Comparison of ENCODE assay signal across 27 mouse cellular contexts in genomic region chr4:107749045-107749444, GRCm38 (mm10). TPM values are rescaled to one million over a fixed set of nuclear protein-coding genes. Genes with fewer than 3 reads are reported as not detected.
DNase-seq lines count a peak whose midpoint lies in the region; ATAC-seq and TF ChIP-seq lines count a peak whose summit lies in the region.
"Had no signal": no experiment of that assay in that cellular context is flagged by ENCODE, and none has a peak within 500 bp of the region (broad histone marks: within the 10 kb centered on the region; RNA-seq: fewer than 3 reads in every experiment).

No protein-coding gene starts in this region.

- no peak overlapping the region for H3K4me2 ChIP-seq in forebrain, embryonic 16.5 days (ENCODE audit: low read length)
- no peak overlapping the region for H3K4me2 ChIP-seq in forebrain, embryonic 13.5 days
- no peak overlapping the region for H3K4me2 ChIP-seq in hindbrain, embryonic 16.5 days (ENCODE audit: low read length)
- H3K4me2 ChIP-seq in hindbrain, embryonic 11.5 days (replicated peaks; ENCODE audit: low read depth, low read length) = no peak overlapping the region
- H3K4me2 ChIP-seq in lung, postnatal 0 days (replicated peaks; ENCODE audit: low read depth, low read length) = no peak overlapping the region
- no peak overlapping the region for H3K4me2 ChIP-seq in neural tube, embryonic 15.5 days
- H3K4me2 ChIP-seq: embryonic facial prominence, embryonic 12.5 days; embryonic facial prominence, embryonic 15.5 days; intestine, embryonic 15.5 days had no signal

- H3K4me3 ChIP-seq in forebrain, embryonic 16.5 days (replicated peaks; ENCODE audit: low read length) = no peak overlapping the region
- H3K4me3 ChIP-seq in forebrain, embryonic 13.5 days = no peak overlapping the region
- H3K4me3 ChIP-seq in hindbrain, embryonic 16.5 days (ENCODE audit: low read length) = no peak overlapping the region
- H3K4me3 ChIP-seq in hindbrain, embryonic 11.5 days (ENCODE audit: low read depth, low read length) = no peak overlapping the region
- no peak overlapping the region for H3K4me3 ChIP-seq in lung, postnatal 0 days (ENCODE audit: low read depth, low read length)
- H3K4me3 ChIP-seq in neural tube, embryonic 15.5 days (replicated peaks) = no peak overlapping the region
- H3K4me3 ChIP-seq: embryonic facial prominence, embryonic 12.5 days; embryonic facial prominence, embryonic 15.5 days; heart, embryonic 13.5 days; intestine, embryonic 15.5 days had no signal

- 56% methylated on average over 8 of the region's 8 CpGs for WGBS in forebrain, embryonic 16.5 days
- WGBS in forebrain, embryonic 13.5 days = 80% methylated on average over 8 of the region's 8 CpGs
- WGBS in hindbrain, embryonic 16.5 days = 65% methylated on average over 8 of the region's 8 CpGs
- 86% methylated on average over 8 of the region's 8 CpGs for WGBS in hindbrain, embryonic 11.5 days
- 73% methylated on average over 8 of the region's 8 CpGs for WGBS in lung, postnatal 0 days
- WGBS in neural tube, embryonic 15.5 days = 63% methylated on average over 8 of the region's 8 CpGs

- no peak for DNase-seq in hindbrain, embryonic 11.5 days (ENCODE audit: low spot score)
- peak; percentile 19 for DNase-seq in lung, postnatal 0 days (ENCODE audit: low spot score)
- no peak for DNase-seq in lung, postnatal 14 days
- no peak for DNase-seq in neural tube, embryonic 10.5 days (ENCODE audit: extremely low spot score, low spot score)
- DNase-seq: adrenal gland, postnatal 10 days; adrenal gland, postnatal 36 days; B cell, adult 2 months; cerebellum, adult 11 months; cerebellum, adult 2 months; cerebellum, adult 9-11 months; cerebellum, postnatal 25 days; gastrocnemius, postnatal 25 days; heart, adult 18-20 months; heart, postnatal 14 days; heart, postnatal 4 days; kidney, adult 11 months had no signal

- TF ChIP-seq CTCF in lung, postnatal 0 days (IDR thresholded peaks at IDR 0.05) = no peak

- ATAC-seq in forebrain, embryonic 16.5 days = peak; percentile 27; the same call in 1 of the 2 replicates
- no peak for ATAC-seq in forebrain, embryonic 13.5 days
- ATAC-seq in hindbrain, embryonic 16.5 days = peak; percentile 35; the same call in 1 of the 2 replicates
- ATAC-seq in hindbrain, embryonic 11.5 days (ENCODE audit: low FRiP score) = no peak
- ATAC-seq in lung, postnatal 0 days = peak; percentile 30; the same call in 1 of the 2 replicates
- peak; percentile 7; the same call in 1 of the 2 replicates for ATAC-seq in neural tube, embryonic 15.5 days (ENCODE audit: low FRiP score)
- ATAC-seq: intestine, embryonic 15.5 days; Patski had no signal

- H3K4me1 ChIP-seq in forebrain, embryonic 16.5 days (replicated peaks; ENCODE audit: control insufficient read depth, insufficient read depth, low read length) = peaks cover 19% of the 10 kb centered on the region
- peaks cover 20% of the 10 kb centered on the region for H3K4me1 ChIP-seq in forebrain, embryonic 13.5 days
- peaks cover 13% of the 10 kb centered on the region for H3K4me1 ChIP-seq in hindbrain, embryonic 16.5 days (ENCODE audit: control insufficient read depth, insufficient read depth, low read depth, low read length)
- H3K4me1 ChIP-seq in hindbrain, embryonic 11.5 days (replicated peaks; ENCODE audit: control insufficient read depth, insufficient read depth, low read length) = no peaks in the 10 kb centered on the region; the same call in 1 of the 2 replicates
- no peaks in the 10 kb centered on the region for H3K4me1 ChIP-seq in lung, postnatal 0 days (ENCODE audit: insufficient read depth, low read depth, low read length)
- peaks cover 34% of the 10 kb centered on the region for H3K4me1 ChIP-seq in neural tube, embryonic 15.5 days
- H3K4me1 ChIP-seq: embryonic facial prominence, embryonic 12.5 days; embryonic facial prominence, embryonic 15.5 days; intestine, embryonic 15.5 days had no signal

- H3K9ac ChIP-seq in forebrain, embryonic 16.5 days (replicated peaks; ENCODE audit: low read depth, low read length) = no peak overlapping the region
- no peak overlapping the region for H3K9ac ChIP-seq in forebrain, embryonic 13.5 days
- no peak overlapping the region for H3K9ac ChIP-seq in hindbrain, embryonic 16.5 days (ENCODE audit: low read depth, low read length)
- no peak overlapping the region for H3K9ac ChIP-seq in hindbrain, embryonic 11.5 days (ENCODE audit: low read depth, low read length)
- no peak overlapping the region for H3K9ac ChIP-seq in lung, postnatal 0 days (replicated peaks; ENCODE audit: low read depth)
- H3K9ac ChIP-seq in neural tube, embryonic 15.5 days (replicated peaks) = no peak overlapping the region
- H3K9ac ChIP-seq: embryonic facial prominence, embryonic 12.5 days; embryonic facial prominence, embryonic 15.5 days; heart, embryonic 13.5 days; intestine, embryonic 15.5 days had no signal

- no peaks in the 10 kb centered on the region for H3K36me3 ChIP-seq in forebrain, embryonic 16.5 days (ENCODE audit: control insufficient read depth, insufficient read depth)
- no peaks in the 10 kb centered on the region for H3K36me3 ChIP-seq in forebrain, embryonic 13.5 days (ENCODE audit: poor library complexity, severe bottlenecking)
- H3K36me3 ChIP-seq in hindbrain, embryonic 16.5 days (ENCODE audit: control insufficient read depth, insufficient read depth, low read length) = no peaks in the 10 kb centered on the region
- H3K36me3 ChIP-seq in hindbrain, embryonic 11.5 days (ENCODE audit: control insufficient read depth, insufficient read depth, low read length) = no peaks in the 10 kb centered on the region
- no peaks in the 10 kb centered on the region for H3K36me3 ChIP-seq in lung, postnatal 0 days (ENCODE audit: insufficient read depth, low read length)
- H3K36me3 ChIP-seq in neural tube, embryonic 15.5 days = no peaks in the 10 kb centered on the region
- H3K36me3 ChIP-seq: embryonic facial prominence, embryonic 12.5 days; embryonic facial prominence, embryonic 15.5 days; G1E; heart, embryonic 13.5 days; intestine, embryonic 15.5 days had no signal

- no peaks in the 10 kb centered on the region for H3K27me3 ChIP-seq in forebrain, embryonic 16.5 days (replicated peaks; ENCODE audit: control insufficient read depth, insufficient read depth, low read length)
- H3K27me3 ChIP-seq in forebrain, embryonic 13.5 days = no peaks in the 10 kb centered on the region
- H3K27me3 ChIP-seq in hindbrain, embryonic 16.5 days (replicated peaks; ENCODE audit: control insufficient read depth, insufficient read depth, low read length) = no peaks in the 10 kb centered on the region
- no peaks in the 10 kb centered on the region for H3K27me3 ChIP-seq in hindbrain, embryonic 11.5 days (ENCODE audit: control insufficient read depth, insufficient read depth, low read length)
- H3K27me3 ChIP-seq in lung, postnatal 0 days (replicated peaks; ENCODE audit: insufficient read depth, low read length) = no peaks in the 10 kb centered on the region
- H3K27me3 ChIP-seq in neural tube, embryonic 15.5 days (replicated peaks) = no peaks in the 10 kb centered on the region
- H3K27me3 ChIP-seq: CH12.LX; embryonic facial prominence, embryonic 12.5 days; intestine, embryonic 15.5 days; Patski had no signal

- no peak overlapping the region for H3K27ac ChIP-seq in forebrain, embryonic 16.5 days (ENCODE audit: low read length)
- no peak overlapping the region for H3K27ac ChIP-seq in forebrain, embryonic 13.5 days
- no peak overlapping the region for H3K27ac ChIP-seq in hindbrain, embryonic 16.5 days (ENCODE audit: low read depth, low read length)
- H3K27ac ChIP-seq in hindbrain, embryonic 11.5 days (ENCODE audit: low read depth, low read length) = no peak overlapping the region
- no peak overlapping the region for H3K27ac ChIP-seq in lung, postnatal 0 days (ENCODE audit: low read length)
- H3K27ac ChIP-seq in neural tube, embryonic 15.5 days (replicated peaks) = no peak overlapping the region
- H3K27ac ChIP-seq: embryonic facial prominence, embryonic 12.5 days; embryonic facial prominence, embryonic 15.5 days; heart, embryonic 13.5 days; intestine, embryonic 15.5 days had no signal

- no peak for TF ChIP-seq EP300 in lung, postnatal 0 days (IDR thresholded peaks at IDR 0.05)

- no peaks in the 10 kb centered on the region for H3K9me3 ChIP-seq in forebrain, embryonic 16.5 days (ENCODE audit: control insufficient read depth, low read length)
- H3K9me3 ChIP-seq in forebrain, embryonic 13.5 days (replicated peaks) = no peaks in the 10 kb centered on the region
- H3K9me3 ChIP-seq in hindbrain, embryonic 16.5 days (ENCODE audit: control insufficient read depth, low read length) = no peaks in the 10 kb centered on the region
- H3K9me3 ChIP-seq in hindbrain, embryonic 11.5 days (ENCODE audit: control insufficient read depth, low read length) = no peaks in the 10 kb centered on the region
- H3K9me3 ChIP-seq in lung, postnatal 0 days (ENCODE audit: low read length) = no peaks in the 10 kb centered on the region
- no peaks in the 10 kb centered on the region for H3K9me3 ChIP-seq in neural tube, embryonic 15.5 days (replicated peaks)
- H3K9me3 ChIP-seq: embryonic facial prominence, embryonic 12.5 days; embryonic facial prominence, embryonic 15.5 days; G1E; heart, embryonic 13.5 days; intestine, embryonic 15.5 days had no signal

RNA-seq across cellular contexts. Expression of gene Lrp8, which starts 53.0 kb away (rescaled TPM):
- 70.4 and 71.8 TPM in 2 replicates for polyA plus RNA-seq in forebrain, embryonic 16.5 days (2015; fragmentation: Nextera tagmentation; extraction: Ambion mirVana)
- 37.2 and 42.6 TPM in 2 replicates for polyA plus RNA-seq in forebrain, embryonic 13.5 days (2015; fragmentation: Nextera tagmentation; extraction: Ambion mirVana)
- 23.8 and 34.7 TPM in 2 replicates for polyA plus RNA-seq in hindbrain, embryonic 16.5 days (2015; fragmentation: Nextera tagmentation; extraction: Ambion mirVana)
- polyA plus RNA-seq in hindbrain, embryonic 11.5 days (2014; fragmentation: Nextera tagmentation; extraction: Ambion mirVana) = 22.6 and 24.9 TPM in 2 replicates
- 0.56 TPM in 2 replicates for polyA plus RNA-seq in lung, postnatal 0 days (2015; fragmentation: Nextera tagmentation; extraction: Ambion mirVana)
- polyA plus RNA-seq in neural tube, embryonic 15.5 days (2015; fragmentation: Nextera tagmentation; extraction: Ambion mirVana) = 48.8 and 62.8 TPM in 2 replicates

Comparison
In these comparisons a context has a peak if more than half of its experiments do, and no peak if none do; other contexts are left out.
1. ATAC-seq: peak in forebrain, embryonic 16.5 days (single experiment), hindbrain, embryonic 16.5 days (single experiment), lung, postnatal 0 days (single experiment) and neural tube, embryonic 15.5 days (single experiment); none in forebrain, embryonic 13.5 days (single experiment) and hindbrain, embryonic 11.5 days (single experiment).
2. RNA of gene Lrp8, which starts 53.0 kb away (polyA plus RNA-seq): 70.4 to 71.8 TPM in forebrain, embryonic 16.5 days, 48.8 to 62.8 TPM in neural tube, embryonic 15.5 days, 37.2 to 42.6 TPM in forebrain, embryonic 13.5 days, 22.6 to 24.9 TPM in hindbrain, embryonic 11.5 days and 23.8 to 34.7 TPM in hindbrain, embryonic 16.5 days; 0.56 TPM in lung, postnatal 0 days; every median in the first group is over 10 times any median in the second.